26 mouse cellular contexts compared by ENCODE assay signal in genomic region chr16:69949339-69949738, GRCm38 (mm10).
DNase-seq lines count a peak whose midpoint lies in the region; ATAC-seq lines count a peak whose summit lies in the region.
"Had no signal": no experiment of that assay in that cellular context is flagged by ENCODE, and none has a peak within 500 bp of the region (broad histone marks: within the 10 kb centered on the region; RNA-seq: fewer than 3 reads in every experiment).

No protein-coding gene starts in this region.

- no peaks in the 10 kb centered on the region for H3K36me3 ChIP-seq in kidney, embryonic 14.5 days (ENCODE audit: control insufficient read depth, insufficient read depth, low read length)
- H3K36me3 ChIP-seq in kidney, embryonic 16.5 days (ENCODE audit: insufficient read depth, low read length): no peaks in the 10 kb centered on the region
- H3K36me3 ChIP-seq: embryonic facial prominence, embryonic 13.5 days; embryonic facial prominence, embryonic 15.5 days; forebrain, embryonic 10.5 days; forebrain, embryonic 12.5 days had no signal

- no peak overlapping the region for H3K27ac ChIP-seq in kidney, embryonic 14.5 days (ENCODE audit: low read depth, low read length)
- H3K27ac ChIP-seq in kidney, embryonic 16.5 days (ENCODE audit: low read length): no peak overlapping the region
- H3K27ac ChIP-seq: embryonic facial prominence, embryonic 13.5 days; embryonic facial prominence, embryonic 15.5 days; forebrain, embryonic 10.5 days; forebrain, embryonic 12.5 days had no signal

- no peaks in the 10 kb centered on the region for H3K4me1 ChIP-seq in kidney, embryonic 14.5 days (ENCODE audit: control insufficient read depth, insufficient read depth, low read length)
- H3K4me1 ChIP-seq in kidney, embryonic 16.5 days (ENCODE audit: insufficient read depth, low read length): no peaks in the 10 kb centered on the region
- H3K4me1 ChIP-seq: embryonic facial prominence, embryonic 13.5 days; embryonic facial prominence, embryonic 15.5 days; forebrain, embryonic 10.5 days; forebrain, embryonic 12.5 days had no signal

- no peak for DNase-seq in kidney, adult 9 months
- no peak for DNase-seq in kidney, adult 18-20 months
- DNase-seq in Muller cell, postnatal 12 days (ENCODE audit: inconsistent ontology term): peak; percentile 12
- DNase-seq in retina, embryonic 14.5 days (ENCODE audit: low spot score): peak; percentile 21
- no peak for DNase-seq in cerebellum, adult 18-20 months
- DNase-seq in left cerebral cortex, postnatal 14 days (ENCODE audit: low spot score in 2 of 2): no peak
- DNase-seq: adrenal gland, adult 8-10 months; adrenal gland, postnatal 14 days; adrenal gland, postnatal 36 days; cerebellum, adult 11-12 months; cerebellum, adult 8-10 months; cerebellum, adult 9-11 months; cerebellum, postnatal 14 days; cerebellum, postnatal 36 days; embryo, embryonic 11 days had no signal

- WGBS in kidney, embryonic 14.5 days: 76% methylated on average over 7 of the region's 7 CpGs
- 73% methylated on average over 7 of the region's 7 CpGs for WGBS in kidney, embryonic 16.5 days

- no peak overlapping the region for H3K4me3 ChIP-seq in kidney, embryonic 14.5 days (ENCODE audit: low read length)
- no peak overlapping the region for H3K4me3 ChIP-seq in kidney, embryonic 16.5 days (ENCODE audit: low read length)
- H3K4me3 ChIP-seq: embryonic facial prominence, embryonic 13.5 days; embryonic facial prominence, embryonic 15.5 days; erythroblast, embryonic 14.5 days; forebrain, embryonic 10.5 days; forebrain, embryonic 12.5 days had no signal

- intact Hi-C loops in left cerebral cortex, postnatal 14 days (cut with DNase I): no loop called here

- ATAC-seq in kidney, embryonic 14.5 days (ENCODE audit: low FRiP score, low TSS enrichment): 0 out of 2 replicates have a peak, but pooled peaks have one; percentile 60
- peak; percentile 78 for ATAC-seq in kidney, embryonic 16.5 days (ENCODE audit: low FRiP score, low TSS enrichment)
- ATAC-seq: activated CD4-positive, CD25-positive, alpha-beta regulatory T cell, adult 4 months; forebrain, embryonic 14.5 days; forebrain, embryonic 16.5 days; Patski had no signal

- no peaks in the 10 kb centered on the region for H3K9me3 ChIP-seq in kidney, embryonic 14.5 days (ENCODE audit: control insufficient read depth, low read length)
- no peaks in the 10 kb centered on the region for H3K9me3 ChIP-seq in kidney, embryonic 16.5 days (ENCODE audit: low read length)
- H3K9me3 ChIP-seq: embryonic facial prominence, embryonic 13.5 days; embryonic facial prominence, embryonic 15.5 days; forebrain, embryonic 10.5 days; forebrain, embryonic 12.5 days had no signal

- no peaks in the 10 kb centered on the region for H3K27me3 ChIP-seq in kidney, embryonic 14.5 days (ENCODE audit: control insufficient read depth, insufficient read depth, low read length)
- H3K27me3 ChIP-seq in kidney, embryonic 16.5 days (ENCODE audit: insufficient read depth, low read length): no peaks in the 10 kb centered on the region
- H3K27me3 ChIP-seq: embryonic facial prominence, embryonic 13.5 days; embryonic facial prominence, embryonic 15.5 days; forebrain, embryonic 12.5 days; Patski had no signal

- no peak overlapping the region for H3K9ac ChIP-seq in kidney, embryonic 14.5 days (ENCODE audit: low read depth, low read length)
- H3K9ac ChIP-seq in kidney, embryonic 16.5 days (replicated peaks; ENCODE audit: low read length): no peak overlapping the region
- H3K9ac ChIP-seq: embryonic facial prominence, embryonic 13.5 days; embryonic facial prominence, embryonic 15.5 days; forebrain, embryonic 12.5 days had no signal

- H3K4me2 ChIP-seq in kidney, embryonic 14.5 days (replicated peaks; ENCODE audit: low read depth, low read length): no peak overlapping the region
- no peak overlapping the region for H3K4me2 ChIP-seq in kidney, embryonic 16.5 days (replicated peaks; ENCODE audit: low read depth, low read length)
- H3K4me2 ChIP-seq: embryonic facial prominence, embryonic 13.5 days; embryonic facial prominence, embryonic 15.5 days; forebrain, embryonic 12.5 days had no signal

Comparison
In these comparisons a context has a peak if more than half of its experiments do, and no peak if none do; other contexts are left out.
1. DNase-seq: peak in Muller cell, postnatal 12 days (single experiment) and retina, embryonic 14.5 days (single experiment); none in kidney, adult 9 months (single experiment), kidney, adult 18-20 months (single experiment), cerebellum, adult 18-20 months (0 of 2) and left cerebral cortex, postnatal 14 days (0 of 2).